Mouse (Mus musculus) liver, adult (tissue): ENCODE measurements around the gene Fxyd4.

Experiments used
- GATA4 ChIP-seq: IDR thresholded peaks from 2 replicates; pipeline ENCODE4 v1.6.1; 2014; ENCODE audit warnings: mild to moderate bottlenecking, low read length; ENCODE audit not compliant: insufficient replicate concordance

The Fxyd4 gene

DNA sequence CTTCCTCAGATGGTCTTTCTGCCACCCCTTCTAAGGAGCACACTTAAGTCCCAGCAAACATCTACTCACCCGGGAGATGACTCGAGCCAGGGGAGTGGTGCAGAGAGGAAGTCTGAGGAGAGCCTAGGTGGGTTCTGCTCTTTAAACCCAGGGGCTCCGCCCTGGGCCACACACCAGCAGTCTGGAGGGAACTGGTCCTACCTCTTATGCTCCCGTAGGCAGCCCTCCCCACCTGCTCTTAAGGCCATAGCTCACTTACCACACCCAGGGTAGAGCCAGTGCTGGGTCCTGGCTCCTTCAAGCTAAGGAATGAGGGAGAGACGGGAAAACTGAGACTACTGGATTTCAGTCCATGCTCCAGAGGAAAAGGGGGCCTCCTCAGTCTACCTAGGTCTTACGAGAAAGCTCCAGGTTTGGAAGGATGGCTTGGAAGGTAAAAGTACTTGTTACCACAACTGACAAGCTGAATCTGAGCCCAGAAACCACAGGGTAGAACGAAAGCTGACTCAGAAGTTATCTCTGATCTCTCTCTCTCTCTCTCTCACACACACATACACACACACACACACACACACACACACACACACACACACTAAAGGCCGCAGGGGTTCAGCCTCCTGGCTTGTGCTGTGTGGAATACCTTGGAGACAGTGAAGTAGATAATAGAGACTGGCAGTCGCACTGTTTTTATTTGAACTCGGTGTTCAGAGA is at the start of gene Fxyd4:
Fxyd4 (minus strand) TSS at position 471 of the 711 bp plus-strand sequence.
- no peak for TF ChIP-seq GATA4

DNA sequence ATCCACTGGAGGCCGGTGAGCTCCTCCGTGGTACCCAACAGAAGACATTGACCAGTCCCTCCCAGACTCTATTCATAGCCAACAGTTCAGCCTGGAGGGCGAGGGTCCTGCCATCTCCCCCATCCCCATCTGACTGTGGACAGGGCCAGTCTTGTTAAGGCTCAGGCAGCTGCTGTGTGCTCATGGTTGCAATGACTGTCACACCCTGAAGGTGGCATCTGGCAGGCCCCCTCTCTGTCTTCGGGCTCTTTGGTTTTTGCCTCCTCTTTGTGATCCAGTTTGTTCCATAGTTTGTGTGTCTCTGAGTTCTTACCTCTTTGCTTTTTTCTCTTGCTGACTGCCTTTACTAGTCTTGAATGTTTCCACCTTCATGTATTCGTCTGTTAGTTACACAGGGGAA is 49.7 kb upstream of the Fxyd4 start:
- no peak for TF ChIP-seq GATA4

DNA sequence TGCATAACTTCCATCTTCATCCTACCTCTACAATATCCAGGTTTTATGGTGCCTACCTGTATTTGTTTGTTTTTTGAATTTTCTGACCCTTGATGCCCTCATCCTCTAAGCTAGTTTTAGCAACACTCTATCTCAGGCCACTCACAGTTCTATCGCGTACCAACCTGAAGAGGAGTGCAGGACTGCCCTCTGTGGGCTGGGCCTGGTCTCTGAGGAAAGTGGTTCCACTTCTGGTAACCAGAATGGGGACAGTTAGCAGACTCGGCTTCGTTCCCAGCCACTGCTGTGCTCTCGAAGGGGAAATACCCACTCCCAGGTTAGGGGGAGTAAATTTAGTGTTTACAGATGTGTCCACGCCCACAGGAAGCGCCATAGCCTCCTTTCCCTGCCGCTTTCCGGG is 29.2 kb upstream of the Fxyd4 start:
- no peak for TF ChIP-seq GATA4

DNA sequence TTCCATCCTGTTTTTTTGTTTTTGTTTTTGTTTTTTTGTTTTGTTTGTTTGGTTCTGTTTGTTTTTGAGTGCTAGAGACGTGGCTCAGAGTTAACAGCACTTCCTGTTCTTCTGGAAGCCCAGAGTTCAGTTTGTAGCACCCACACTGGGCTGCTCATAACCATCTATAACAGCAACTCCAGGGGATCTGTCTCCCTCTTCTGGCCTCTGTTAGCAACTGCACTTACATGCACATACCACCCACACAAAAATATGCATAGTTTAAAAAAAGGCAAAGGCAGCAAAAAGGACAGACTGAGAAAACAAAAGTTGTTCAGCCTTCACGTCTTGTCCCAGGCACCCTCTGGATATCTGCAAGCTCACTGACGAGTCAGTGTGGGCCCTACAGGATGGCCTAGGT is 25.7 kb upstream of the Fxyd4 start:
- TF ChIP-seq GATA4, result no peak

DNA sequence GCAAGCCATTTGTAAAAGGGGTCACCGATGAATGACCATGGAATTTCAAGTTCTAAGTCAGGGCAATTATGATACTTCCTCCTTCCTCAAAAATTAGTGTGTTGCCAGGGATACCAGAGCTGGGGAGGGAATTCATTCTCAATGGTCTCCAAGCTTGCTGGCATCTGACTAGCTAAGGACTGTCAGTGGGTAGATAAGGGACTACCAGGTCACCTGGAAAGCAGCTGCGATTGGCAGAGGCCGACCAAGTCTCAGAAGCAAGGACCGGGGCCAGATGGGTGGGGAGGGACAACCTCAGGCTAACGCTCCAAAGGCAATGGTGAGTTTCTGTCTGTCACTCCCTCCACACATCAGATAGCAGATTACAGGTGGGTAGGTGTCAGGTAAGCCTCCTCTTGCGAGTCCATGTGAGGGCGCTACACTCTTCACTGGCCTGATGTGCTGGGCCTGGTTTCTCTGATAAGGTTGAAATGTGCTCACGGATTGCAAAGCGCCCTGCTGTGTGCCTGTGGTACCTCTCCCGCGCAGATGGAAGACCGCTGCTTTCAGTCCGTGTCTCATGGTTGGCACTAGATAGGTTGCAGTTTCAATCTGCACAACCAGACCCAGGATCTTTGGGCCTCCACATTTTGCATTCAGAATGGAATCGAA is 19.5 kb upstream of the Fxyd4 start:
- no peak for TF ChIP-seq GATA4

DNA sequence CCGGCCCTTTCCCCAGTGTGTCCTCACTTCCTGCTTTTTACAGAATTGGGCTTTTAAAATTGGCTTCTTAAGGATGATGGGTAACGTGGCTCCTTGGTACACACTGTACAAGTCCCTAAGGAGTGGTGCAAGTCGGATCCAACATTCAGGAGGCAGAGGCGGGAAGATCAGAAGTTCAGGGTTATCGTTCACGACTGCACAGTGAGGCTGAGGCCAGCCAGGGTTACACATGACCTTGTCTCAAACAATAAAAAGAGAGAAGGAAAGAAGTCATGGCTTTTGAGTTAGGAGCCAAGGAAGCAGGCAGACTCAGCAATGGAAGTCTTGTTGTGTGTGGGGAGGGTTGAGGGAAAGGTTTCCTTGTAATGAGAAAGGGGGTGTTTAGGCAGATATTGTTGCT is 18.7 kb upstream of the Fxyd4 start:
- TF ChIP-seq GATA4, result no peak

DNA sequence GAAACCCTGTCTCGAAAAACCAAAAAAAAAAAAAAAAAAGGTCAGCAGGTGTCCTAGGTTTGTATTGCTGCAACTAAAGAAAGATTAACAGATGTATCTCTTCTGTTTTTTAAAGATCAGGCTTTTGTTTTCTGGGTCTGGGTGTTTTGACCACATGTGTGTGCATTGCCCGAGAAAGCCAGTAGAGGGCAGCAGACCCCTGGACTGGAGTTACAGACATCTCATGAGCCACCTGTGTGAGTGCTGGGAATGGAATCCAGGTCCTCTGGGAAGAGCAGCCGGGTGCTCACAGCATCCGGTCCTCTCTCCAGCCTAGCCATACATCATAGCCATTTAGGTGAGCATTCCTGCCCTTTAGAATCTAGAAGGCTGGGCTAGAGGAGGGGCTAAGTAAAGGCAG is 14.8 kb upstream of the Fxyd4 start:
- no peak for TF ChIP-seq GATA4

DNA sequence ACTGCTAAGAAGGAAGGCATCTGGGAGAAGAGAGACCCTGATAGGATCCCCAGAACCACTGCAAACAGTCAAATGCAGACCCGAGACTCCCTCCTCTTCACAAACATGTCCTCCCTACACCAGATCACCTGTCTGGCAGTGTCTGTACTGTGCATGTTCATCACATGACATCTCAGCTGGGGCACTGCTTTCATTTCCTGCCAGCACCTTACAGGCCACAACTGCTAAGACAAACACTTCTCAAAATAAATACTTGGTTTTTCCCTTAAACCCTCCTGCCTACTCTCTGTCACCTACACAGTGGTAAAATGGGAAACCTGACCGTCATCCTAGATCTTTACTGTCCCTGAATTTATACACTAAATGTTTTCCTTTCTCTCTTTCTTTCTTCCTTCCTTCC is 6.4 kb upstream of the Fxyd4 start:
- no peak for TF ChIP-seq GATA4

DNA sequence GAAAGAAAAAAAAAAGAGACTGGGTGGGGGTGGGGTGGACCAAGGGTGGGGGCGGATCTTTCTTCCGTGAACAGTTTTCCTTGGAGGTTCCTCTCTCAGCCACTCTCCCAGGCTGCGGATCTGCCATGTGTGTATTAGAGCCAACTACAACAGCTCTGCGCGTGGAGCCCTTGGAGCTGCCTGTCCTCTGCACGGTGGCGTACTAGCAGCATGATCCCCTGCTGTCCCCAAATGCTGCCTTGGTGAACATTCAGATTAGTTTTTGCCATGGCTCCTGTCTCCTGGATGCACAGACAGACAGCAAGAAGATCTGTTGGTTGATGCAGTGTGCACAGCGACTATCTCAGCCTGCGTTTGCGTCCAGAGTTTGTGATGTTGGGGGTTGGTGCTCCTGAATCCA is 5.3 kb upstream of the Fxyd4 start:
- TF ChIP-seq GATA4, result no peak

DNA sequence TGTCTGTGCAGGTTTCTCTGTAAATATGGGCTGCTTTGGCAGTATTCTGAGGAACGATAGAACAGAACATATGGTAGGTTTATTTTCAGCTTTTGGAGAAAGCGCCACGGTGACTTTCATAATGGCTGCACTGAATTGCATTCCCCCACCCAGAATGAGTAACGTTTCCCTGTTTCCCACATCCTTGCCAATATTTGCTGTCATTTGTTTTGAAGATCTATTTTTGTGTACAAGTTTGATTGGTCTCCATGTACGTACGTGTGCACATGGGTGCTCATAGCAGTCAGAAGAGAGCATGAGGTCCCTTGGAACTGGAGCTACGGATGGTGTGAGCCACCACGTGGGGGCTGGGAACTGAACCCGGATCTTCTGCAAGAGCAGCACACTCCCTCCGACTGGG is 1.5 kb upstream of the Fxyd4 start:
- TF ChIP-seq GATA4, result no peak

DNA sequence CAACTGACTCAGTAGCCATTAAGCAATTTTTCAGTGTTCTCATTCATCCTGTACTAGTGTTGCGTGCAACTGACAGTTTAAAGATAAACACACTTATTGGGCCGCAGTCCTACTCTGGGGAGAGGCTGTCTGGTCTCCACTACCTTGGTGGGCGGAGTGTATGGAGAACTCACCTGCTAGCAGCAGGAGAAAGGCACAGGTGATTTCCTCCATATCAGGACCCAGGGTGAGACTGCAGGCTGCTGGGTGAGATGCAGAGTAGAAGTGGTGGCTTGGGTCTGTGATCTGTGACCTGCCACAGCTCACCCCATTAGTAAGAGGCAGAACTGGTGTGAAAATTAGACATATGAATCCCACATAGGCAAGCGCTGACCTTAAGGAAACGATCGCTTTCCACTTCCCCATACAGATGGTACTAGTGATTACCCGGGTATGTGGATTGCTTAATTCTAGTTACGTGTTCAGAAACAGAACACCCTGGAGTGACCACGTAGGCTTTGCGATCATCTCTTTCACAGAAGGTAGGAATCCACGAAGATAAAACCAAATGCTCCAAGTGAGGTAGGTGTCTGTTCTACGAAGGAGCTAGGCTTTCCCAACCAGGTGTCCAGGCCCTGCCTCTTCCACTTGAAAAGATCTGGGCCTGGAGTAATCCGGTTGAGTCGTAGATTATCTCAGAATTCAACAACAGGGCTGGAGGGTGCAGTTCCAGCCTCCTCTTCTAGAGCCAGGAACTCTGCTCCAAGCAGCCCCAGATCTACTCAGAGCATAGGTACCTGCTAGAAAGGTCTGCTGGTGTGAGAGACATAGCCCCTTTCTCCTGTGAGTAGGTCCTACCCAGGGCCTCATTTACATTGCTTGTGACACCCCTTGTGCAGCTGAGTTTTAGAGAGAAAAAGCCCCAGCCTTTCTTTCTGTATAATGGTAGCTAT is 1.5 kb downstream of the Fxyd4 start:
- TF ChIP-seq GATA4, result no peak

DNA sequence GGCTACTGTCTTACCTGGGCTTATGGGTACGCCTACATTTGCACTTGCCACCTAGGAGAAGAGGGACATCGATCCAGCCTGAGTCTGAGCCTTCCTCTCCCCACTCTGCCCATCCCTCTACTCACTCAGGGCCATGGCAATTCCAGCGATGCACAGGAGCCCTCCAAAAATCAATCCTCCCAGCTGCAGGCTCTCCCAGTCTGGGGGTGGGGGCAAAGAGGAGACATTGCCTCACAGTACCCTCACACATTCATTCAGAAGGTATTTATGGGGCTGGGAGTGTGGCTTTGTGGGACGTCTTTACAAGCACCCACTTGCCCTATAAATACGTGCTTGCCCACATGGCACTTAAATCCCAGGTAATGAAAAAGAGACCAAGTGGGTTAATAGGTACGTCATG is 3.2 kb downstream of the Fxyd4 start:
- TF ChIP-seq GATA4, result no peak

DNA sequence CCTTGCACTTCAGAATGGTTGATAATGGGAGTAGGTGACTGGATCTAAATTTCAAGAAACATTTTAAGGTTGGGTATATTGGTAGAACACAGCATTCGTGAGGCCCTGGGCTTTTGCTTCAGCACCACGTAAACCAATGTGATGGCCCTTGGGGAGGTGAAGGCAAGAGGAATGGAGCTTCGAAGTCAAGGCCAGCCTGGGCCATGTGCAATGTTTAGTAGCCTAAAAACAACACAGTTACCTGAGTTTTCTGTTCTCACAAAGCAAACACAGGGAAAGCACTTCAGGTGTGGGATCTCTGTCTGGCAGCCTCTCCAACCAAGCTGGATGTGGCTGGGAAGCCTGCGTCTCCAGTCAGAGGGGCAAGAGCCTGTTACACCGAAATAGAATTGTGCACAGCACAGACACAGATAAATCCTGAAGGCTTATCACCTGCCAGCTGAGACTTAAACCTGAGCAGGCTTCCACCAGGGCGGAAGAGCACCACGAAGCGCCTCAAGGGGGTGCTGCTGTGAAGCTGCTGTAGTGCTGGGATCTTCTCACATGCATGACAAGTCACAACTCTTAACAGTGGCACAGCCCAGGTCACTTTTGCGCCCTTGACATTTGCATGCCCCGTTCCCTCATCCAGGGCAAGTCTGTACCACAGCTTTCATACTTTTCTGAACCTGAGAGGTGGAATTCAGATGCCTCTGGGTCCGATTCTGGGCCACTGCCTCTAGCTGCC is 5.0 kb downstream of the Fxyd4 start:
- TF ChIP-seq GATA4, result no peak

DNA sequence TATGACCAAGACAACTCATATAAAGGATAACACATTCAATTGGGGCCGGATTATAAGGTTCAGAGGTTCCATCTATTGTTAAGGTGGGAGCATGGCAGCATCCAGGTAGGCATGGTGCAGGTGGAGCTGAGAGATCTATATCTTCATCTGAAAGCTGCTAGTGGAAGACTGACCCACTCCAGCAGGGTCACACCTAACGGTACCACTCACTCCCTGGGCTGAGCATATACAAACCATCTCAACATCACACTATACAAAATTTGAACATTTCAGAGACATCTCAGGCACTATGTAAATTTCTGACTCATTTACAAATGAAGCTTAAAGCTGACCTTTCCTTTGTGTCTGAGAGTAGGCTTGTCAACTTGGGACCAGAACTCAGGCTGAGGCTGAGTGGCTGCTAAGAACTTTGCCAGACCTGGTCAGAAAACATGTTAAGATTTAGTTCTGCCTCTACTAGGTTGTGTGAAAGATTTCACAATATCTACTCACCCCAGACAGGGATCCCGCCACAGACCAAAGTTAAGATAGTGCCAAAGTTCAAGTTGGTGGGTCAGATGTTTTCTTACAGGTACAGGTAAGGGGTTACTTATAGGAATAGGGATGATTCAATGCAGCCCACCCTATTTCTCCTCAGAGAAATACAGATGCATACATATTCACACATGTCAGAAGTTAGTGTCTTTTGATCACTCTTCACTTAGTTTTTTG is 7.4 kb downstream of the Fxyd4 start:
- TF ChIP-seq GATA4, result no peak

DNA sequence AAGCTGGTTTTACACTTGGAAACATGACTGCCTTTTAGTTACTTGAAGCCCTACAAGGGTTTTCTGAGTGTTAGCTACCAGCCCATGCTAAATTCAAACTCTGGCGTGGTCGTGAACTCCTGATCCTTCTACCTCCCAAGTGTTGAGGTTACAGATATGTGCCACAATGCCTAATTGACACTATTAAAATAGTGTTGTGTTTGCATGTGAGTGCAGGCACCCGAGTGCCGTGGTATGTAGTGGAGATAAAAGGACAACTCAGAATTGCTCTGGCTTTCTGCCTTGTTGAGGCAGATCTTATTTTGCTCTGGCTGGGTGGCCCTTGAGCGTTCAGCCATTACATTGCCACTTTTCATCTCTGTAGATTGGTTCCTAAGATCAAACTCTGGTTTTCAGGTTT is 8.7 kb downstream of the Fxyd4 start:
- TF ChIP-seq GATA4, result no peak
